Mouse (Mus musculus) lung, postnatal 10 days (tissue): ENCODE measurements around the gene Ppp1r16b.
A peak's percentile ranks its signal among the peaks of the same experiment; 100 is the strongest.
"Not testable (repeated sequence)": the region's sequence is repeated elsewhere in the genome, so short reads cannot be mapped to it uniquely, and the experiment has no call there.

Source experiments
- DNase-seq: peaks from one replicate; pipeline ENCODE4 v3.0.0; 2021

The Ppp1r16b gene

DNA sequence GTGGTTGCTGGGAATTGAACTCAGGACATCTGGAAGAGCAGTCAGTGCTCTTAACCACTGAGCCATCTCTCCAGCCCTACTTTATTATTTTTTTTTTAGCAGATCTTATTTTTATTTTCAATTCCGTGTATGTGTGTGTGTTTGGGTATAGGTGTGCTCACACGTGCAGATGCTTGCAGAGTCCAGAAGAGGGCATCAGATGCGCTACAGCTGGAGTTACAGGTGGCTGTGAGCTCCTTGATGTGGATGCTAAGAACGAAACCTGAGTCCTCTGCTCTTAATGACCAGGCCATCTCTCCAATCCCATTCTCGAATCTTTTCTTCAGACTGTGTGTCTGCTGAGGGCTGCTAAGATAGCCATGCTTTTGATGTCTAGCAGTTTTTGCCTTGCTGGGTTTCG lies 61.1 kb downstream of the Ppp1r16b start:
- DNase-seq = no peak

DNA sequence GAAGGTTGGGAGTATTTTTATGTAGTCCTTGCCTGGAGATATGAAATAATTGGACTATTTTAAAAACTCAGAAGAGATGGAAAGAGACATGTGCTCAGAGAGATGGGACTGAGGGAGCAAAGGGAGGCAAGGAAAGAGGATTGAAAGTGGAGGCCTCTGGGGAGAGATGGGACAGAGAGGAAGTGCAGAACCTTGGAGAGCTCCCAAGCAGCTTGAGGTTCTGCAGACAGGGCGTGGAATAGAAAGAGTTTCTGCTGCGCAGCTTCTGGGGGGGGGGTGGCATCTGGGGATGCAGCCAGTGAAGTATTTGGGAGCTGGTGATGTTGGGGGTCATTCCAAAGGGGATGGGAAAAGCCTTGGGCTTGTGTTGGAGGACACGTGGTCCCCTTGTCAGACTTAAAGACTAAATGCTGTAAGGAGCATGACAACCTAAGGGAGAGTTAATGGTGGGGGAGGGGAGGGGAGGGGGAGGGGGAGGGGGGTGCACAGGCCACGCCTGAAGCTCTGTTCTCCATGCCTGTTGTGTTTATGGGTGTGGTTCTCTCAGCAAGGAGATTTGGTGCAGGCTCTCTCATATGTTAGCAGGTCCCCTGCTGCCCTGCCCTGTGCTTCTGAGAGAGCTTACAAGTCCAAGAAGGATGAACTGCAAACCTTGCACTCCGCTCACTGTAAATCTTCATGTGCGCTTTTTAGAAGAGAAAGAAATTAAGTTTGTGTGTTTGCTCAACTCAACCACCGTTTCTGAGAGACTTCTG lies 63.0 kb downstream of the Ppp1r16b start:
- peak; percentile 55 for DNase-seq

DNA sequence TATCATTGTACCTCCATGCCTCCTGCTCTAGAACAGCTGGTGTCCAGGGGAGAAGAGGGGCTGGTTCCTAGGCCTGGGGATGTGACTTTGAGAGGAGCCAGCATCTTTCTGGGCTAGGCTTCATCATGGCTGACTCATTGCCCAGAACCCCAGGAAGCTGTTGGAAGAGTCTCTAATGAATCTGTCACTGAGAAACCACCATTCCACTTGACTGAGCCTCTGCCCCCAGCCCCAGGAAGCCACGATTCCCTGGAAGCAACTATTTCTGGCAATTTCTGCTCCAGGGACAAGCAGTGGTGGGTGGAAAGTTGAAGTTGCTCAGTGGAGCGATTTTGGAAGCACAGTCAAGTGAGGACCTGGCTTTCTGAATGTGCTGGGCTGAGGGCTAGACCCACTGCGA lies 65.7 kb downstream of the Ppp1r16b start:
- DNase-seq = no peak

DNA sequence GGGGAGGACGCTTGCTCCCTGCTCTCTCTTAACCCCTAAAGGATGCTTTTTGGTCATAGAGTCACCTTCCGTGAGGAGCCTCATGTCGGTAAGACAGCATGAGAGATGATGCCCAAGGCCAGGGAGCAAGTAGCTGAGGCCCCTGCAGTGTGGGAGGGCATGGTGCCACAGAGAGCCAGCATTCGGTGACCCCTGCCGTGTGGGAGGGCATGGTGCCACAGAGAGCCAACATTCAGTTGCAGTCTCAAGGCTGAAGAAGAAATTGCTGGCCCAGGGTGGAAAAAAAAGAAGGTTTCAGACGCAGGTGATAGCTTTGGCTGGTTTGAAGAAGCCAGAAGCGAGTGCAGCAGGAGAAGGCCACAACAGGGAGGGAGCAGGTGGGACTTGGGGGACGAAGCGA lies 67.3 kb downstream of the Ppp1r16b start:
- no peak for DNase-seq

DNA sequence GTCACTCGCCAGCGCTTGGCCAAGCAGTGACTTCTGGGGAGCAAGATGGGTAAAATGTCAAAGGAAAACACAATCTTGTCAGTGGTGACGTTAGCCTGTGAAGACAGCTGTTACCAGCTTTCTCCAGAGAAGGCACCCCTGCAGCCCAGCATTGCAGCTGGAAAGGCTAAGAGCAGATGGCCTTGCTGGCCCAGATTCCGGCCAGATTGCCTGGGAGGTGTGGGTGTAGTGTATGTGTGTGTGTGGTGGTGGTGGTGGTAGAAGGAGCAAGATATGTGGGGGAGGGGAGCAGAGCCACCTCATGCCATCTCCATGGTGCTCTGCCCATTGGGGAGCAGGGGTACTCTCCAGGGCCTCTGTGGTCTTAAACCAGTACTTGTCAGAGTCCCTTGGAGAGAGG lies 67.9 kb downstream of the Ppp1r16b start:
- DNase-seq = no peak

DNA sequence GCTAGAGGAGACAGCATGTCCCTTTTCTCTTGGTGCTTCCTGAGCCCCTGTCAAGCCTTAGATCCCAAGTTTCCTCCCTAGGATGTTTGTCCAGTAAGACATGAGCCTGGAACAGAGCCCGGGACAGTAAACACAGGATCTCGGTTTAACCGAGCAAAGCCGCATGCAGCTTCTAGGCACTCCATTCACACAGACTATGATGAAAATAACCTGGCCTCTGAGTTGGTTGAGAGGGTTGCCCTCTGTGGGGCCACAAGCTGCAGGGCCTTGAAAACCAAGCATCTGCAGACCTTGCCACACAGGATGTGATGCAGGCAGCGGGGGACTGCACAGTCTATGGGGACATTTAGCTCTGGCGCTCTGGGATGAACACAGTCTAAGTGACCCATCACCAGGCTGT lies 68.7 kb downstream of the Ppp1r16b start:
- DNase-seq = peak; percentile 65

DNA sequence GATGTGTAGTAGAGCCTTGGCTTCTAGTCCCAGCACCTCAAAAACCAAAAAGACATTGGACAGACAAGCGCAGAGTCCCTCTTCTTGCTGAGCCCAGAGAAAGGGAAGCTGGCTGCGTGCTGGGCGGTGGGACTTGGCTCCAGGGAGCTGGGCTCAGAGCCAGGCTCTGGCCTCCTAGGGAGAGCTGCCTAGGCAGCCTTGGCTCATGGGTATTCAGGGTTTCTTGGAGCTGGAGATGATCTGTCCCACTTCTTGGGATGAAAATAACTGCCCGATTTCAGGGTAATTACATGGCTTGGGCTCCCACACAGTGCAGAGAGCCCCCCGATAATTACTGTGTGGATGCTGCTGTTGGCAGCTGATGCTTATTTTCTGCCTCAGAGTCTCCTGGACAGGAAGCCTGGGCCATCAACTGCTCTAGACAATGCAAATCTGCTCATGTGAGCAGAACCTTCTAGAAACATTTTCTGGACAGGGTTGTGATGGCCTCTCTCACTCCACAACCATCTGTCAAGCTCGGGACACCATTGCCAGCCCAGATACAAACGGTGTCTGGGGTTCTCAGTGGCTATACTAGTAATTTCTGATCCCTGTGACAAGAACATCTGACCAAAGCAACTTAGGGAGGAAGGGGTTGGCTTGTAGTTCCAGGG lies 69.4 kb downstream of the Ppp1r16b start:
- DNase-seq = peak; percentile 71

DNA sequence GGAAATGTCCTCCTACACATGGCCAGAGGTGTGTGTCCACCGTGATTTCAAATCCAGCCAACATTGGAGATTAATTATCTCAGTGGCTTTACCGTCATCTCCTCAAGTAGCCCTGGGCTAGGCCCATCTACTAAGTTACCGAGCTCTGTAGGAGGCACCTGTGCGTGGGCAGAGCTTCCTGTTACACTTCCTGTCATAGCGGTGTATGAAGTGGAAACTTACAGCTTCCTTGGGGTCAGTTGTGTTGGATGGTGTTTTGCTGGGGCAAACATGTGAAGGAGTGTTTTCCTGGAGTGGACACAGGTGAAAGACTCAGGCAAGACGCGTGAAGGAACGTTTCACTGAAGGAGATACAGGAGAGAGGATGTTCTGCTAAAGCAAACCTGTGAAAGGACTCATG lies 70.1 kb downstream of the Ppp1r16b start:
- DNase-seq = no peak

DNA sequence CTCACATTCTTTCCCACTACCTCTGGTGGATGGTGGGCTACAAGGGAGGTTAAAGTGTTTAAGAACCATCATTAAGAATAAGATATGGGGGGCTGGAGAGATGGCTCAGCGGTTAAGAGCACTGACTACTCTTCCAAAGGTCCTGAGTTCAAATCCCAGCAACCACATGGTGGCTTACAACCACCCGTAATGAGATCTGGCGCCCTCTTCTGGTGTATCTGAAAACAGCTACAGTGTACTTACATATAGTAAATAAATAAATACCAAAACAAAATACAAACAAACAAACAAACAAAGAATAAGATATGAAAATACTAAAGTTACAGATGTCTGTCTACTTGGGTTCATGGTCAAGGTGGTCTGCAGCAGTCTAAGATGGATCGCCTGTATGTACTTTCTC lies 71.0 kb downstream of the Ppp1r16b start:
- not testable (repeated sequence) for DNase-seq

DNA sequence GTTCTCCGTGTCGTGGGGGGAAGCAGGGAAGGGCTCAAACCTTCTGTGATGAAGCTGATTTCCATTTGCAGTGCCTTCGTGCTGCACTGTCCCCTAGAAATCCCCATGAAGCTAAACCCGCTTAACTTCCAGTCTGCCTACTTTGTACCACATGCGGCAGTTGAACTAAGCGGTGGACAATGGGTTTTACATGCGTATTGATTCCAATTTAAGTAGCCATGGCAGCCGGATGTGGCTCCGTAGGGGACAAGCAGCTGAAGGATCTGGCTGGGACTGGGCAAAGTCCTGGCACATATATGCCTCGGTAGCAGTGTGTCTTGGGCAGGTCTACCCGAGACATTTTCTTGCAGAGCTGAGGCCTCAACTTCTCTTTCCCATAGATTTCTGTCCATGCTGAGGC lies 73.4 kb downstream of the Ppp1r16b start:
- DNase-seq = no peak

DNA sequence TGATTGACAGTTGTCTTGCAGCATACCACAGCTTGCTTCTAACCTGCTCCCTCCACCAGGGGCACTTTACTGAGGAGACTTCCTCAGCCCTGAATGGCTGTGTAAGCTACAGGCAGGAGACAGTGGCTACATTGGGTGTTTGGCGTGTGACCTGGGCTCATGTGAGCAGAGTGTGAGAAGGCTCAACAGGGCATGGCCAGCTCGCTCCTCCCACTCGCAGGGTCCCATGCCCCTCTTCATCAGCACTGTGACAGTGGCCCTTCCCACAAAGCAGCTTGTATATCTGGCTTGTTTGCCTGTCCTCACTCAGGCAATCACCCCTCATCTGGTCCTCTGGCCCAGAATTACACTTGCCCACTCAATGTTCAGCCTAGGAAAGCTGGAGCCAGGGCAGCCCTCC lies 73.9 kb downstream of the Ppp1r16b start:
- no peak for DNase-seq

DNA sequence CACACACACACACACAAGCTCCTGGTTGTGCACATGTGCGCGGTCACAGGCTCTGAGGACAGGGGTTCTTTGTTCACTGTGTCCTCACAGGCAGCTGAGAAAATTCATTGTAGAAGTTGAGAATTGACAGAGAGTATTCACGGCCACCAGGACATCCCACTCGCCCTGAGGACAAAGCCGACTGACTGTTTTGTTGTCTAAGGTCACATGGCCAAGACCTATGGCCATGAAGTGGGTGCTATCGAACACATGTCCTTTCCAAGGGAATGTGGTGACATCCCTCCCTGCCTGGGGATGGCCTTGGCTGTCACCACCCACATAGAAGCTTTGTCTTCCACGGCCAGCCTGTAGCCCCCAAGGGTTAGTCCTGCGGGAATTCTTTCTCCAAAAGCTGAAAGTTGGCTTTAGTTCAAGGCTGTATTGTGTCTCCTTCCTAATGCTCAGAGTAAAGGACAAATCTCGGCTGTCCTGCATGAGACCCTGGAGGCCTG lies 75.9 kb downstream of the Ppp1r16b start:
- no peak for DNase-seq

DNA sequence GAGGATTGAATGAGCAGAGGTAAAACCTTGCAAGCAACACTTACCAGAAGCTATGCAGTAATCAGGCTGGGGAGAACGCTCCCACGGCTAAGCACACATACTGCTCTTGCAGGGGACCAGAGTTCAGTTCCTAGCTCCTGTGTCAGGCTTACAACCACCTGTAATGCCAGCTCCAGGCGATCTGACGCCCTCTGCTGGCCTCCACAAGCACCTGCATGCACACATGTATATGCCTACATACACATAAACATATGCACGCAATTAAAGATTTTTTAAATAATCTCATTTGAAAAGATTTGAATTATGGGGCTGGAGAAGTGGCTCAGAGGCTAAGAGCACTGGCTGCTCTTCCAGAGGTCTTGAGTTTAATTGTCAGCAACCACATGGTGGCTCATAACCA lies 77.2 kb downstream of the Ppp1r16b start:
- DNase-seq = no peak

DNA sequence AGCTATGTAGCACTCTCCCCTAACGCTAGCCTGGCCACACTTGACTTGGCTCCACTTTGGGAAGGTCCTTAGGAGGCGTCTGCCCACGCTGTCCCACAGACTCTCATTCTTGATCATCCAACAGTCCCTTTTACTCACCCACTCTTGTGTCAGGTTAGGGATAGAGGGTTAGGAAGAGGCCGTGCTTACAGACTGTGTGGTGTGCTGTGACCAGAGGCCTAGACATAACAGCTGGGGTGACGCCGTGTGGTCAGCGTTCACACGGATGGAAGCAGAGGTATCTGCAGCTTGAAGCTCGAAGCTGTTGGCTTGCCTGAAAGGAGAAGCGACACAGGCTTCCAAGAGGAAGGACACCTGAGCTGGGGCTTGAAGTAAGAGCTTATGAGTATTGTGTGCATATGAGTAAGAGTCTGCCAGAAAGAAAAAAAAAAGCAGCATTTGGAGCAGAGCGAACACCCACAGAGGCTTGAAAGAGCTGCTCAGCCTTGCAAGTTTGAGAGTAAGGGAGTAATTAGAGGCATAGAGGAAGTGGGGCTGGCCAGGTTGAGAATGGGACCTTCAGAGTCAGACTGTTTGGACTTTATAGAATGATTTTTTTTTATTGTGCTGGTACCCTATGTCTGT lies 78.4 kb downstream of the Ppp1r16b start:
- no peak for DNase-seq

DNA sequence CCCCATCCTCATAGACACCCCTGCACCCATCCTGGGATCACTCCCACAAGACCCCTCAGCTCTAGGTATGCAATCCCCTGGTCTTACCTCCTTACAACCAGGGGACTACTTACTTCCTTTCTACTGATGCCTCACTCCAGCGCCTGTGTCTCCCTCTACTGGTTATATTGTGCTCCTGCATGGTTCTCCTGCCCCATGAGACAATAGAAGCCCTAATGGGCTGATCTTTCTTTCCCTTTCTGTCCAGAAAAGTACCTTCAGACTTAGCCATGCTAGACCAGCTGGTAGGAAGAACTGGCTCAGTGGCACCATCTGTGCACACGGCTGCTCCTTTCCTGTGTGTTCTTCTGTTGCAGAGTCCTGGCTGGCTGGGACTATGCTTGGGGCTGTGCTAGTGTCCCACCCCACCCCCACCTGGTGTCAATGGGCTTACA lies 79.9 kb downstream of the Ppp1r16b start:
- peak; percentile 64 for DNase-seq

DNA sequence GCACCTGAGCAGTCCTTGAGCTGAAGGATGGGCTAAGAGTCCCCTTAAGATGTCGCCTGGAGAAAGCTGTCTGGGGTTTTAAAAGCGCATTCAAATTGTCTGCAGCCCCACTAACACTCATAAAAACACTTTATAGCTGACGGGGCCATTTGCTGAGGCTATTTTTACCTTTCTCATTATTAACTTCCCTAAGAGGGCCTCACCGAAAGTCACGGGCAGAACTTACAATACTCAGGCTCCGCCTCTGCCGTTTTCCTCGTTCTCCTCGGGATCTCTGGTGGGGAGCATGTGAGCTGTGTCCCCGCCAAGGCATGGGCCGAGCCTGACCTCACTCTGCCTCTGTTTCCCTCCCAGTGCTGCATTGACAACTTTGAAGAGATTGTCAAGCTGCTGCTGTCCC lies 81.0 kb downstream of the Ppp1r16b start:
- no peak for DNase-seq

DNA sequence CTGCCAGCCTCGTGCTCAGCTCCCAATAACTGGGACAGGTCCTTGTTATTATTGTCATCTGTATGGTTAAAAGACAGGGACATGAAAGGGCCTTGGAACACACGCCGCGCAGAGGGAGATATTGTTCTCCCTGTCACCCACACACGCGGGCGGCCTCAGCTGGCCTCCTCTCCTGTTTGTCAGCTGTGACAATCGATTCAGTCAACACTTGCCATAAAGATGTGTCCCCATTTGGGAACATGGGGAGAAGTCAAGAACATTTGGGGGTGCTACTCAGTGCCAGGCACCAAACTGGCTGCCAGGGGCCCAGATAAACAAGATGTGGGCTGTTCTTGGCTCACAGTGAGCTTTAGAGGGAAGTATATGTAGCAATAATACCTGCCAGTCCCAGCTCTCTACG lies 84.2 kb downstream of the Ppp1r16b start:
- no peak for DNase-seq

DNA sequence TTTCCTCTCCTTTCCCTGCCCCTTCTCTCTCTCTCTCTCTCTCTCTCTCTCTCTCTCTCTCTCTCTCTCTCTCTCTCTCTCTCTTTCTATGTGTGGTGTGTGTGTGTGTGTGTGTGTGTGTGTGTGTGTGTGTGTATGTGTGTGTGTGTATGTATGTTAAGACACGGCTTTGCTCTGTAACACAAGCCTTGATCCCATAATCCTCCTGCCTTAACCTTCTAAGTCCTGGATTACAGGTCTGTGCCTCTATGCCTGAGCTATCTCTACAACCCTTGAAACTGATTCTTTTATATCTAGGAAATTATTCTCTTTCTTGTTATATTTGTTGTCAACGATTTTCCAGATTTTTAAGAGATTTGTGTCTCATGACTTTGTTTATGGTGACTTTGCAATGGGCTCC lies 95.0 kb downstream of the Ppp1r16b start:
- no peak for DNase-seq

DNA sequence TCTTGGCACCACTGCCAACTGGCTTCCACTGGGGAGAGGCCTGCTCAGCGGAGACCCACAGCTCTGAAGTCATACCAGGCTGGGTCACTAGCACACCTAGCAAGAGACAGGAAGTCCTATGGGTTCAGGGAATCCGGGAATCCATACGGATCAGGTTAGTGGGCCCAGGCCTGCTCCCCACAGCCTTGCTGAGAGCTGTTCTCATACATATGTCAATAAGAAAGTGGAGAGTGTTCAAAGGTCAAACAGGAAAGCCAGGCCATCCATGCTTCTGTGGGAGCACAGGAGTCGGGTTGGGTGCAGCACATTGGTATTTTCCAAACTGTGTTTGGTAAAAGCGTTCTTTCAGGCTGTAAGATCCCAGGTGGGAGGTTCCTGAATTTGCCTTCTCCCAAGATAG lies 97.1 kb downstream of the Ppp1r16b start:
- DNase-seq = no peak

DNA sequence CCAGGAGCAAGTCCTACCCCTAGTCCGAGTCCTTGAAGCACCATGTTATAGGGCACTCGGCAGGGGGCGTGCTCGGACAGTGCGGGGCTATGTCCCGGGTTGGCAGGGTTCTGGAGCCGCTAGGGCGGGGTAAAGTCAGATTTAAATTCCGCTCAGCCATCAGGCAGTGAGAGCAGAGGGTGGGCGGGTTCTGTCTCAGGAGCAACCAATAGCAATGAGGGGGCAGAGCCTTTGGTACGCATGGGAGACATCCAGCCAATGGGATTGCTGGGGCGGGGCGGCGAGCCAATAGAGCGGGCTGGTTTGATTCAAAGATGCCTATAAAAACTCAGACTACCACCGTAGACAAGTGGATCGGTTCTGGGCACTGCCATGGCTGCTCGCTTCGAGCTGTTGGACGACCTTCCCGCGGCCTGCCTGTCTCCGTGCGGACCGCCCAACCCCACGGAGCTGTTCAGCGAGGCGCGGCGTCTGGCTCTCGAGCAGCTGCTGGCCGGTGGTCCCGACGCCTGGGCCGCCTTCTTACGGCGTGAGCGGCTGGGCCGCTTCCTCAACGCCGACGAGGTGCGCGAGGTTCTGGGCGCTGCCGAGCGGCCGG lies 102.6 kb downstream of the Ppp1r16b start, which contains the start of gene Fam83d:
Gene Fam83d (plus strand): TSS at position 352 of the 598 bp plus-strand sequence.
- peak; percentile 98 for DNase-seq

DNA sequence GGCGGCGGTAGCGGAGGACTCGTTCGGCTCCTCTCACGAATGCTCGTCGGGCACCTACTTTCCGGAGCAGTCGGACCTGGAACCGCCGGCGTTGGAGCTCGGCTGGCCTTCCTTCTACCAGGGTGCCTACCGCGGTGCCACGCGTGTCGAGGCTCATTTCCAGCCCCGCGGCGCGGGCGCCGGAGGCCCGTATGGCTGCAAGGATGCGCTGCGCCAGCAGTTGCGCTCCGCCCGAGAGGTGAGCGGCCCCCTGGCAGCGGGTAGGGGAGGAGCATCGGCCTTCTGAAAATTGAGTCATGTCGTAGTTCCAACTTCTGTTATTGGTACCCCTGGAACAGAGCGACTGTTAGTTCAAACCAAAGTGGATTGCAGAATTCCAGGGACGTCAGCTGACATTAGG lies 103.2 kb downstream of the Ppp1r16b start:
- DNase-seq = peak; percentile 18

DNA sequence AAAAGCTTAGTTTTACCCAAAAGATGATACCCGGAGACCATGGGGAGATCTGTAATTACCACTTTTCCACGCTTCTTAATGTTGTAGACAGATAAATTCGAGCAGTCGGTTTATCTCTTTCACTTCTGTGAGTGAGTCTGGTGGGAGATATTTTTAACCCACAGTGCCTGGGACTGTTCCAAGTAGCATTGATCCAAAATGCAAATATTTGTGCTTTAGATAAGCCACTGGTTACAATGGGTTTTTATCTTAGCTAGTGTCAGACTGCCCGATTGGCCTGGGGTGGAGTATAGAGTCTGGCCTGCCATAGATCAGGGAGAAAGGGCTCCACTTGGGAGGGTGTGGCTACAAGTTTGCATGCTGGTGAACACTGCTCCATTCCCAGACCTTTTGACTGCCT lies 103.6 kb downstream of the Ppp1r16b start:
- no peak for DNase-seq

DNA sequence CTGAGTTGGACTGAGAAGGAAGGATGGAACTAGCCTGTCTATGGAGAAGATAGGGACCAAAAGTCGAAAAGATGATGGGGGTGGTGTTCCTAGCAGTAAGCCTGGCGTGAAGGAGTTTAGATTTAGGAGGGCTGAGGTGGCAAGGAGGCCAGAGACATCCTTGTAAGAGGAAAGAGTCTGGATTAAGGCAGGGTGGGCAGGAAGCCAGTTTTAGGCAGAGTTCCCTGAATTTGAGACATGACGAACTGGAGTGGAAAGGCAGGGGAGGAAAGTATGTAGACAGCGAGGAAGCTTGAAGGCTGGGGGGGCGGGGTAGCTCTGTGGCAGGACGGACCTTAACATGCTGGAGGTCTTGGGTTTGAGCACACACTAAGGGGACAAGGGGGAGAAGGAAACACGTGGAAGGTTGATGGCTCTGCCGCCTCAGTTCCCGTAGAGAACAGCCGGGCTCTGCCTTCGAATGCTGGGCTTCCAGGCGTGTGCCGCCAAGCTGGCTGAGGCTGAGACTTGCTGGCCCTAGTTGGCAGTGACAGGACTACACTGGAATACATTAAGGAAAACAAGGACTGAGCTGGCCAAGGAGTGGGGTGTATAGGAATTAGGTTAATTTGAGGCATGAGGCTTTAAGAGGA lies 105.0 kb downstream of the Ppp1r16b start:
- peak; percentile 53 for DNase-seq
